Mouse (Mus musculus) olfactory bulb, adult 2 months (tissue): ENCODE measurements at regions not wholly inside any gene's neighbourhood (a gene's known extent, or its start where the extent isn't known, plus 50 kb on each side); places are given as distances from the start of the nearest gene placed in this dataset.
"Not testable (repeated sequence)": the region's sequence is repeated elsewhere in the genome, so short reads cannot be mapped to it uniquely, and the experiment has no call there.

Source experiments
- H3K27ac ChIP-seq: fragments of 200-500 bp; 2 replicates; pipeline ENCODE4 v1.5.1; 2012; ENCODE audit warnings: low read depth, low read length; ENCODE audit not compliant: insufficient read depth
- H3K4me1 ChIP-seq: fragments of 200-500 bp; 2 replicates; pipeline ENCODE4 v1.6.1; 2012; ENCODE audit warnings: low read length; ENCODE audit not compliant: control insufficient read depth, insufficient read depth
- H3K4me3 ChIP-seq: fragments of 200-500 bp; 2 replicates; pipeline ENCODE4 v1.5.1; 2012; ENCODE audit warnings: mild to moderate bottlenecking, low read depth, low read length, moderate library complexity; ENCODE audit not compliant: insufficient read depth
- CTCF ChIP-seq: fragments of 200-500 bp; IDR thresholded peaks from 2 replicates; pipeline ENCODE4 v1.5.1; 2012; ENCODE audit warnings: low read depth, mild to moderate bottlenecking, low read length, moderate library complexity; ENCODE audit not compliant: insufficient read depth
- POLR2A ChIP-seq: fragments of 200-500 bp; IDR thresholded peaks from 2 replicates; pipeline ENCODE4 v1.6.1; 2012; ENCODE audit warnings: mild to moderate bottlenecking, low read depth, low read length, moderate library complexity; ENCODE audit not compliant: insufficient read depth
- WGBS: fragments of 180-500 bp; shearing (Covaris S2); methylation state at CpG from one replicate; pipeline ENCODE4 v1.1.7; 2018; 5-methylcytosine and 5-hydroxymethylcytosine counted together

DNA sequence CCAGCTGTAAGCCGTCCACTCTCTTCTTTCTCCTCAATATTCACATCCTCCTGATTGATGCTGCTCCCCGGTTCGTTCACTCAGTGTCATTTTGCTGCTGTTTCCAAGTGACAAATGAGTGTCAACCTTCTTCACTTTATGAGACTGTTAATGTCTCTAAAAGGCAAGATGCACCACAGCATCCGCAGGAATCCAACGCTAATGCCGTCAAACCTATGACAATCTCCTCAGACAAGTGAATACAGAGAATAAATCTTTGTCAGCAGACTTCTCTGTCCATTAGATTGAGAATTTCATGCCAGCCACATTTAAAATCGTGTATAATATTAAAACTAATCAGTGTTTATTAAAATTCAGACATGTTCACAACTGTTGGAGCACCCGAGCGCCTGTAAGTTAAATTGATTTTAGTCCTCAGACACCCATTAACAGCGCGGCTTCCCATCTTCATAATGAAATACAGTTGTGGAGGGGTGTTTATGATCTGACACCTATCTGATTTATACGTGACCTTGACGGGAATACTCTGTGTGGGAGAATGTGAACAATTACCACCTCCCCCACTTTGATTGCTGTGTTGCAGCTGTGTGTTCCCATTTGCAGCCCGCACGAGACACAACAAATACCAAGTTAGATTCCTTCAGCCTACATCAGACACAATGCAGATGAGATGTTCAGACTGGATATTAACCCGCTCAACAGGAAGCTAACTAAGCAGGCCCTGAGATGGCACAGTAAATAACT, 143.7 kb upstream of the Fer start:
- Histone ChIP-seq H3K4me1 (peaks cover 5% of the 10 kb centered on the region; the same call in 1 of the 2 replicates), H3K27ac (no peak overlapping the region), H3K4me3 (no peak overlapping the region)
- TF ChIP-seq CTCF: no peak
- TF ChIP-seq POLR2A: no peak
- 75% methylated on average over 16 of the region's 16 CpGs for WGBS

DNA sequence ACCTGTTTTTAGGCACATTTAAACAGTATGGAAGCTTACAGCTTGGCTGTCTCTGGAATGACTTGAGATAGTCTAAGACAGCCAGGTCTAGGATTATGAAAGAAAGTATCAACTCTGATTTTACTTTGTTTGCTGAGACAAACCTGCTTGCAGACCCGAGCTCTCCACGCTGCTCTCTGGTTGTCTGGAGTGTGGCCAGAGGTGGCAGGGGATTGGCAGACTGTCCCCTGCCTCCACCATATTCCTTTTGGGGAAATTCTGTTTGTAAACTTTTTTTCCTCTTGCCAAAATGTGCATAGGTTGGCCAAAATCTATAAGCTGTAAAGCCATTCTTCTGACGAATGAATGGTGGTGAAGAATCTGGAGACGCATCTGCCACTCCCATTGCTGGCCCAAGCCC, 143.1 kb upstream of the Fer start:
- peaks cover 5% of the 10 kb centered on the region; the same call in 1 of the 2 replicates for H3K4me1 ChIP-seq
- H3K4me3 ChIP-seq: no peak overlapping the region
- no peak overlapping the region for H3K27ac ChIP-seq
- no peak for TF ChIP-seq POLR2A
- no peak for TF ChIP-seq CTCF
- 79% methylated on average over 4 of the region's 4 CpGs for WGBS

DNA sequence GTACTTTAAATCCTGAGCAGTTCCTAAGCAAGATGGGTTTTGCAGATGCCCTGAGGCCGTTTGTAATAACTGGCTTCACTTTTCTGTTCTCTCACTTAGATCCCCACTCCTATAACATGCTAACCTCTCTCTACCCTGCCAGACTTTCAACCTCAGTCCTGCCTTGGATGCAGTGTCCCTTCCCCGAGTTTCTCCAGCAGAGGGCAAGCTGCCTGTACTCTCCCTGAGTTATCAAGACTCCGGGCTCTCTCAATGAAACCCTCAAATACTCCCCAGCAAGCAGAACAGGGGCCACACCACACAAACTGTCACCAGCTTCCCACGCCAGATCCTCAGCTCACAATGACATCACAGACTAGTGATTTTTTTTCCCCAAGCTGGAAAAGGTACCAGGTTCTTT, 142.0 kb upstream of the Fer start:
- H3K4me1 ChIP-seq: peaks cover 5% of the 10 kb centered on the region; the same call in 1 of the 2 replicates
- WGBS: 38% methylated on average over 4 of the region's 4 CpGs
- H3K27ac ChIP-seq: no peak overlapping the region
- H3K4me3 ChIP-seq: no peak overlapping the region
- TF ChIP-seq CTCF (no peak), POLR2A (no peak)

DNA sequence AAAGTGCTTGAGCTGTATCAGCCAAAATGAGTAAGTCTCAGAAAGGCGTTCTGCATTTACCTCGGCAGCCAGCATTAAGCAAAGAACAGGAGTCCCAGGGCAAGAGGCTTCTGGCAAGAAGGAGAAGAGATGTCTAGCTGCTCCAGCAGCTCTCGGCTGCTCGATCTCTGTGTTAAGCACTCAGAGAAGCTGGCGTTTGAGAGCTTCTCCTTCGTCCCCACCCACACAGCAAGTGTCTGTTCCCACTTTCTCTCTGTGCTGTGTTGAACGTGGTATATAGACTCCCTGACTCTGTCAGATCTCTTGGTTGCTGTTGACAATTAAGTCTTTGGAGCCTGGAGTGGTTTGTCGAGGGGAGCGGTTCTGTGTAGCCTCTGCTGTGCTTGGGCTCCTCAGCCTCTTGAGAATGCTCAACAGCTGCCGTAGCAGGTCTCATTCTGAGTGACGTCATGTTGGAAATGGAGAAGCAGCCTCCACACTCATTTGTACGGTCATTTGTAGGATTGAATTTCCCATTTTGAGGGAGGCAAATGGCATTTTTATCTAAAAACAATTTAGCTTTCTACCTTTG, 140.3 kb upstream of the Fer start:
- WGBS: 54% methylated on average over 12 of the region's 12 CpGs

DNA sequence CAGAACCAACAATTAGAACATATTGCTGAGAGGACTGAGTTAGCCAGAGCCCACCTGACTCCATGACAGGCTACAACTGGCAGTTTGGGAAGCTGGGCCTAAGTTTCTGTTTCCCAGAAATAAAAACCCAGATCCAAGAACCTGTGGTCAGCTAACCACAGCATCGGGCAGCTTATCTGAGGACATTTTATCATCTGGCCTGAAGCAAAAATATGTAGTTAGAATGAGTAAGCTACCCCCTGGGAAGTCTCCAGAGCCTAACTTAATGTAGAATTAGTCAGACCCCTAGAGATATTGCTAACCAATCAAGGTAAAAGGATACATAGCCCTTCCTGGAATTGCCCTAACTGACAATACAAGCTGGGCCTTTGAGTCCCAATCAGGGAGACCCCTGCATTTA, 124.7 kb upstream of the Fer start:
- TF ChIP-seq CTCF (no peak), POLR2A (no peak)
- no peak overlapping the region for H3K27ac ChIP-seq
- H3K4me3 ChIP-seq: no peak overlapping the region
- WGBS: 97% methylated on average over 1 of the region's 1 CpGs
- no peaks in the 10 kb centered on the region for H3K4me1 ChIP-seq

More for the DNA sequence above, 140.3 kb upstream of the Fer start:
- peaks cover 5% of the 10 kb centered on the region; the same call in 1 of the 2 replicates for H3K4me1 ChIP-seq
- H3K27ac ChIP-seq: no peak overlapping the region
- no peak overlapping the region for H3K4me3 ChIP-seq
- no peak for TF ChIP-seq POLR2A
- no peak for TF ChIP-seq CTCF

DNA sequence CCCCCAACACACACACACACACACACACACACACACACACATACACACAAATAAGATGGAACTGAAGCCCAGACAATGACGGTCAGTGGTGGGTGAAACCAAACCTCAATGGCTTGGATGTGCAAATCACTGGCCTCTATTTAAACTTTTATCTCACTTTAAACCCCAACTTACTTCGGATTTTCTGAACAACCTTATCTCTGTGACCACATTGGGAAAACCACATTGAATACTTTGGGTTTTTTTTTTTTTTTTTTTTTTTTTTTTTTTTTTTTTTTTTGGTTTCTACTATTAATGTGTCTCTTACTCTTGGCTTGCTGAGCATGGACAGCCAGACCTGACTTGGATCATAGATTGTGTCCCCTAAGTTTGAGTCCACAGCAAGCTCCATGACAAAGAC, 123.2 kb upstream of the Fer start:
- Histone ChIP-seq H3K27ac (no peak overlapping the region), H3K4me3 (no peak overlapping the region), H3K4me1 (no peaks in the 10 kb centered on the region)
- WGBS: 78% methylated on average over 2 of the region's 2 CpGs
- no peak for TF ChIP-seq CTCF
- TF ChIP-seq POLR2A: no peak

DNA sequence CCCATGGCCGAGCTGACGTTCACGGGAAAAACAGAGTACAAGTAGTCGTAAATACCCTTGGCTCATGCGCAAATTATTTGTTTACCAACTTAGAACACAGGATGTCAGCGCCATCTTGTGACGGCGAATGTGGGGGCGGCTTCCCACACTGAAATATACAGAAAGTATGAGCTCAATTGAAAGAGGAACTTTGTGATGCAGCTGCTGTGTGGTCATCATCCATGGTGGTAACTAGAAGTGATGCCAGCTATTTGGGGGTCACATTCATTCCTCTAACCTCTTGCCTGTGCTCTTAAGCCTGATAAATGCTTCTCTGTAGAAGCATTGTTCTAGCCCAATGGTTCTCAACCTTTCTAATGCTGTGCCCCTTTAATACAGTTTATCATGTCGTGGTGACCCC, 113.6 kb upstream of the Fer start:
- not testable (repeated sequence) for H3K4me1 ChIP-seq, H3K27ac ChIP-seq, H3K4me3 ChIP-seq
- 97% methylated on average over 7 of the region's 10 CpGs for WGBS

DNA sequence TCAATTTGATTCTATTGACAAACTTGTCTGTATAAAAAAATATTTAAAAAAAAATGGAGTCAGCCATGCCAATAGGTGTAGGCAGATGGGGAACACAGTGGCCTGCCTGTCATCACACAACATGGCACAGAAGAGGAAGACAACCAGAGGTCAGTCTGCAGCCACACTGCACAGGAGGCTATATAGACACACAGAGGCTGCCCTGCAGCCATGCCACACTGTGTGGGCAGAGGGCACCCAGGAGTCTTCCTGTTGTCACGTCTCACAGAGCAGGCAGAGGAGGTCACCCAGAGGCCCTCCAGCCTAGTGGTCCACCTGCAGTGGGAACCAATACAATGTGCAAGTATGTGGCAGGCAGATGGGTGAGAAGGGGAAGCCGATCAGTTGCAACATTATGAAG, 108.5 kb upstream of the Fer start:
- H3K4me1 ChIP-seq: no peaks in the 10 kb centered on the region; the same call in 1 of the 2 replicates
- H3K27ac ChIP-seq: no peak overlapping the region
- H3K4me3 ChIP-seq: no peak overlapping the region
- TF ChIP-seq CTCF (no peak), POLR2A (no peak)
- WGBS: 94% methylated on average over 2 of the region's 2 CpGs

DNA sequence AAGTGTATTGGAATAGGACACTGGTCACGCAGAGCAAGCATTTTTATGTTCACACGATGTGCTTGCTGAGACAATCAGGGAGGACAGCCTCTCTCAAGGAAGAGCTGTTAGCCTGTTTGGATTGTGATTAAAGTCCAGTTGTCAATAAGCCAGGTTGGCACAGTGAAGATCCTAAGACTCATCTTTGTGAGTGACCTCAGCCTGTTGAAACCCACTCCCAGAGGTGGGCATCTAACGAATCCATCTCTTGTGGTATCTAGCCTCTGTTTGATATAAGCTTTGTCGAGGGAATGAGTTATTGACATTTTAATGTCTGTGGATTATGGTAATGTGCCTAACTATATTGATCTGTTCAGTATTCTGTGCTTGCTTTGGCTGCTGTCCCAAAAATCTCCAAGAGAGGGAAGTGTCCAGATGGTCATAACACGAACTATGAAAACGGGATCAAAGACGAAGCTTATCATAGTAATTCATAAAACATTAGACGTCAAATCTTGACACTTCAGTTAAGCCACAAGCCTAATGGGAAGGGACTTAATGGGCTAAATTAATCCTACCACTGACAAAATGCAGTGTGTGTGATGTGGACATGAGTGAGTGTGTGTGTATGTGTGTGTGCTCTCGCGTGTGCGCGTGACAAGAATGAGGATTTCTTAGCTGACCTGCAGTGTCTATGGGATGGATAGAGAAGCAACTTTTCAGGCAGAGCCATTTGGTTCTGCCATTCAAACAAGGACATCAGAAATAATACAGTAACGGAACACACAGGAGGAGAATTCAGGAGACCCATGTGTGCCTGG, 104.8 kb upstream of the Fer start:
- 92% methylated on average over 13 of the region's 13 CpGs for WGBS
- H3K4me1 ChIP-seq: no peaks in the 10 kb centered on the region; the same call in 1 of the 2 replicates
- no peak for TF ChIP-seq CTCF
- TF ChIP-seq POLR2A: no peak

More for the DNA sequence above, 104.8 kb upstream of the Fer start:
- Histone ChIP-seq H3K27ac (no peak overlapping the region), H3K4me3 (no peak overlapping the region)
